Mouse (Mus musculus) kidney, postnatal 36 days (tissue): ENCODE measurements around the gene Ssb.
"Not testable (repeated sequence)": the region's sequence is repeated elsewhere in the genome, so short reads cannot be mapped to it uniquely, and the experiment has no call there.

Experiments used
- DNase-seq, 2 experiments: peaks; one replicate each; pipeline ENCODE4 v3.0.0; 2021 to 2022; ENCODE audit warnings: mixed read lengths in 2 of 2

Ssb gene

DNA sequence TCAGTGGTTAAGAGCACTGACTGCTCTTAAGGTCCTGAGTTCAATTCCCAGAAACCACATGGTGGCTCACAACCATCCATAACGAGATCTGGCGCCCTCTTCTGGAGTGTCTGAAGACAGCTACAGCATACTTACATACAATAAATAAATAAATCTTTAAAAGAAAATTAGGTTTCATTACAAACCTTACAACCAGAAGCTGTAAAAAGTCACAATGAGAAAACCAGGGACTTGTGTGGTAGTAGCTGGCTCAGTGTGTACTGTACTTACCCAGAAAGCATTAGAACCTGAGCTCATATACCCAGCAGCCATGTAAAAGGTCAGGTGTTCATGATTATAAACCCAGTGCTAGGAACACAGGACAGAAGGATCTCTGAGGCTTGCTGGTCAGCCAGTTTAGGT is 22.6 kb downstream of the Ssb start:
- peak in 1 of 2 experiments; percentile 7 for DNase-seq

GRCm38 (mm10) chr2:69884581-69884980 is 23.2 kb downstream of the Ssb start:
- DNase-seq, result no peak

DNA sequence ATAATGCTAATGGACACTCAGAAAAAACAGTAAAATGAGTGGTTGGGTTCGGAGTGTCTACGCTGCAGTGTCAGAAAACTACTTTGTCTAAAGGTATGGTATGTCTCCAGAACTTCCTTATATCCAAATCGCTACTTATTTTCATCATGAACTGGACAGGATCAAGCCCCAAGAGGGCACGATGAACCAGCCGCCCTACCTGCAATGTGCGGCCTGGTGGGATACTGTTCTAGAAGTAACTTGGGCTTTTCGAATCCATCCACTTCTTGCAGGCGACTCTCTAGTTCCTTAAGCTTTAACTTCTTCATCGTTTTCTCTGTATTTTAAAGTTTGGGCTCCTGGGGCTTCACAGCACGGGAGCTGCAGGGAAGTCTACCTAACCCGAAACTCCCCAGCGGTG is 23.7 kb downstream of the Ssb start:
- DNase-seq, result no peak

DNA sequence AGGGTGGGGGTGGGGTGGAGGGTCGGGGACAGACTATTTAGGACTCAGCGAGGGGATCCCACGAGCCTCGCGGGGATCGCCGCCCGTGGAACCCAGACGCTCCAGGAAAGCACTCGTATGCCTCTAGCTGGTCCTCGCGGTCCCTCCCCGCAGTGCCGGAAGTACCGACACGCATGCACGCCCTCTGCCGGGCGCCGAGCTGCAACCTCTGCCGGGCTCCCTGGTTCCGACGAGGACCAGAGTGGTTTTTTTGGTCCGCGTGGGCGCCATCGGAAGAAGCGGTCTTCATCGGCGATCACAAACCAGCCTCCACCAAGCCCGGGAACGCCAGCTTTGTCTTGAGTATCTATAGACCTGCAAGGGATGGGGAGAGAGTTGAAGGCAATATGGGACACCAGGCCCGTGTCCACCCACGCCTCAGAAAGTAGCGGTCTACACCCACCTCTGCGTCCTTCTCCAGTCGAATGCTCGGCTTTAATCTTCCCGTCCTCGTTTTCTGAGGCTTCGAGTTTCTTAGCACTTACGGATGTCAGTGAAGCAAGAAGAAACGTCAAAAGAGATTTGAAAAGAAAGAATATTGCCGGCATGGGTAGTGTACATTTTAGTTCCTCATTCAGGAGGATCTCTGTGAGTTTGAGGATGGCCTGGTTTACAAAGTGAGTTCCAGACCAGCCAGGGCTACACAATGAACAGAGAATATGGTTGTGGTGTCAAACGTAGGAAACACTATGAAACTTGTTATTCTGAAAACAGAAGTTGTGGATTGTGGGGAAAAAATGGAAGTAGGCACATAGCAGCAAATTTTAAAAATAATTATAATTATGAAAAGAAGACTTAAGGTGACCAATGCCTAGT is 24.3 kb downstream of the Ssb start, which contains the start of gene Mettl5:
TSS of gene Mettl5 (minus strand) at position 165 of the 855 bp plus-strand sequence.
- peak; percentile 89 to 95 for DNase-seq

DNA sequence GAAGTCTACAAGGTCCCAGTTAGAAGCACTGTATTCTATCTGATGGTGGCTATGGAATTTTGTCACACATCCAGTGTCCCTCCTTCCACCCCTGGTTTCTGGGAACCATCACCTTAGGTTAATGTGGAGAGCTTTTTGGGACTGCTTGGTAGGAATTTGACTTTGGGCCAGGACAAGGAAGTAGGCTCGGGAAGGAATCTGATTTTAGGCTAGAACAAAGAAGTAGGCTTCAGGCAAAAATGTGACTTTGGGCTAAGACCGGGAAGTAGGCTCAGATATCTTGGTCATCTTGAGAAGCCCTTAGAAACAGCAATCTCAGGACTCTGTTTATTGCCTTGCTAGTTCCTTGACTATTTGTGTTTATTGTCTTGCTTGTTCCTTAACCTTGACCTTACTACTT is 27.6 kb downstream of the Ssb start:
- DNase-seq, result no peak

GRCm38 (mm10) chr2:69890843-69891242 is 29.5 kb downstream of the Ssb start:
- no peak for DNase-seq

DNA sequence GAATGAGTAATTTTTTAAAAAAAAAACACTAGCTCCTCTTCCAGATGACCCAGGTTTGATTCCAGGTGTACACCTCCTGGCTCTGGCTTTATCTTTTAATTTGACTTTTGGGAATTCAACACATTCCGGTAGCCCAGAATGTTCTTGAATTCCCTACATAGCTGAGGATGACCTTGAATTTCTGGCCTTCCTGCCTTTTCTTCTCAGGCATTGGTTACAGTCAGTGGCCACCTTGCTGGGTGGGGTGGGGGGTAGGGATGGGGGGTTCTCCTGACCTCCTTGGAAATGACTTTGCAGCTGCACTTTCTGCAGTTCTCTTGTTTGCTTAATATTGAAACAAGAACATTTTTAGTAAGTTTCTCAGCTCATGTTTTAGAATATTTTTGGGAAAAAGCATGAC is 31.8 kb downstream of the Ssb start:
- DNase-seq, result no peak

GRCm38 (mm10) chr2:69893891-69894290 is 32.5 kb downstream of the Ssb start:
- no peak for DNase-seq

DNA sequence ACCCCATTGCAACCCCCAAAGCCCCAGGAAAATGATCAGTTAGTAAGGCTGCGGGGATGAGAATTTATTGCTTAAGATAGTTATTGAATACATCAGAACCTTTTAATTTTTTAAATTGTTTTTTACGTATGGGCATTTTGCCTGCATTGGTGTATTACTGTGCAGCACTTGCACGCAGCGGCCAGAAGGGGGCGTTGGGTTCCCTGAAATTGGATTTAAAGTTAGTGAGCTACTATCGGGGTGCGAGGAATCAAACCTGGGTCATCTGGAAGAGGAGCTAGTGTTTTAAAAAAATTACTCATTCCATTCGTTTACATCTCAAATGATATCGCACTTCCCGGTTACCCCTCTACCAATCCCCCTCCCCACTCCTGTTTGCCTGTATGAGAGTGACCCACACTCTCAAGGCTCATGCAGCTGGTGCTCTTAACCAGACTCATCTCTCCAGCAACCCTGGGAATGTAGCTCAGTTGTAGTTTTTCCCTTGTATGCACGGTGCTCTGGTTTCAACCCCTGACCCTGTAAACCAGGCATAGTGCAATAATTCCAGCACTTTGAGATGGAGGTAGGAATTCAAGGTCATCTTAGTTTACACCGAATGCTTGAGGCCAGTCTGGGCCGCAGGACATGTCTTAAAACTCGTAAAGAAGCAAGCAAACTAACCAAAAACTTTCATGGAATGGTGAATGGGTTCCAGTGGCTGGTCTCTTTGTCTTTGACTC is 34.3 kb downstream of the Ssb start:
- DNase-seq, result peak in 1 of 2 experiments; percentile 16

DNA sequence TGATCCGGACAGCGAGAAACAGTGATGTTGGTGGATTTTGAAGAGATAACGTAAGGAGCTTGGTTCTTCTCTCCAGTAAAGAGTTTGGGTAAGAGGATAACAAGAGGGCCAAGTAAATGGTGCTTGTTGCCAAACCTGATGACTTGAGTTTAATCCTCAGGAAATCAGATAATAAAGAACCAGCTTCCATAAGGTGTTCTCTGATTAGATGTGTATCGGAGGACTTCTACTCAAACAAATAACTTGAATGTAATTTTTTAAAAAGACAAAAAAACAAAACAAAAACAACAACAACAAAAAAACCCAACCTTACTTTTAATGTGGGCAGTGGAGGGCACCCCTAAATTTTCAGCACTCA is 34.8 kb downstream of the Ssb start:
- DNase-seq, result no peak

DNA sequence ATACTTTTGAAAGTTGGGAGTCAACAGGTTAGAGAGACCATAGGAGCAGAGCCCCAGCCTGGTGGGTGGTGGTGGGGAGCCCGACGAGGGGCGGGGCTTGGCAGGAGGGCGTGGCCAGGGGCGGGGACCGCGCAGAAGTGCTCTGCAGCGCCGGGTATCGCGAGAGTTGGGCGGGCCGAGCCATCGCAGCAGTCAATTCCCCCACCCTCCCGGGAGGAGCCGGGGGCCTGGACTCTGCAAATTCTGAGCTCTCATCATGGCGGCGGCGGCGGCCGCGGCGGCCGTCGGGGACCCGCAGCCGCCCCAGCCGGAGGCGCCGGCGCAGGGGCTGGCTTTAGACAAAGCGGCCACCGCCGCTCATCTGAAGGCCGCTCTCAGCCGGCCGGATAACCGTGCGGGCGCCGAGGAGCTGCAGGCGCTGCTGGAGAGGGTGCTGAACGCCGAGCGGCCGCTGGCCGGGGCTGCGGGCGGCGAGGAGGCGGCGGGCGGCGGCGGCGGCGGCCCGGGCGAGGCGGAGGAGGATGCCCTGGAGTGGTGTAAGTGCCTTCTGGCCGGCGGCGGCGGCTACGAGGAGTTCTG is 35.8 kb downstream of the Ssb start, which contains the start of gene Ubr3:
TSS of gene Ubr3 (plus strand) at position 208 of the 579 bp plus-strand sequence.
- peak; percentile 98 to 100 for DNase-seq

GRCm38 (mm10) chr2:69897618-69898575 is 36.5 kb downstream of the Ssb start:
- peak; percentile 66 to 73 for DNase-seq

DNA sequence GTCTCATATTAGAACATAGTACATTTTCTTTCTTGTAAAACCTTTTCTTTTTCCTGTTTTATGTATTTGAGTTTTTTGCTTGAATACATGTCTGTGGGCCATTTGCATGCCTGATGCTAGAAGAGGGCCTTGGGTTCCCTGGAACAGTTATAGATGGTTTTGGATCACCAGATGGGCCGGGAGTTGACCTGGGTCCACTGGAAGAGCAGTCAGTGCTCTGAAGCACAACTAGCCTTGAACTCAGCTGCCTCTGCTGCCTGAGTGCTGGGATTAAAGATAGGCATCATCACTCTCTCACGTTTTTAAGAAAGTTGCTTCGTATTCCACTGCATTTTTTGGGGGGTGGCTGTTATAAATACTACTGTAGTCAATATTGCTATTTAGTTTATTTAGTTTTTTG is 42.2 kb downstream of the Ssb start:
- DNase-seq, result no peak

DNA sequence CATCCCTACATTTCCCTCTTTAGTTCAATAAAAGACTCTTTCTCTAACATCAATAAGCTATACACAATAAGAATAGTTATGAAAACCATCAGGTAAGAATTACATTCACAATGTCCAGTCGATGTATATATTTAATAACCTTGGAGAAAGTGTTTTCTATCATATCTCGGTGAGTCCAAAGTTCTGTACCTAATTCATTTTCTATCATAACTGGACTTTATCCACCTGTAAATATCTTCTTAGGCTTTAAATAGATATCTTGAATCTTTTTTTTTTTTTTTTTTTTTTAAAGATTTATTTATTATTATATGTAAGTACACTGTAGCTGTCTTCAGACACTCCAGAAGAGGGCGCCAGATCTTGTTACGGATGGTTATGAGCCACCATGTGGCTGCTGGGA is 46.0 kb downstream of the Ssb start:
- DNase-seq, result not testable (repeated sequence)

GRCm38 (mm10) chr2:69912801-69913200 is 51.4 kb downstream of the Ssb start:
- no peak for DNase-seq

- no peak for DNase-seq
These were observed 55.9 kb downstream of the Ssb start for GRCm38 (mm10) chr2:69917301-69917700.
